Mouse (Mus musculus) adrenal gland, postnatal 0 days (tissue): ENCODE measurements around the gene Erich6. TPM values are rescaled to one million over a fixed set of nuclear protein-coding genes. Genes with fewer than 3 reads are reported as not detected.

Source experiments
- polyA plus RNA-seq: library from polyadenylated mRNA; unstranded; fragments of >200 nt; fragmentation: Nextera tagmentation; extraction: Ambion mirVana; gene quantifications from 2 replicates; pipeline ENCODE4 v1.2.1, GENCODE M21; 2015

Gene Erich6
- polyA plus RNA-seq = 0.08 TPM in 1 of 2 replicates, not detected in the other

DNA sequence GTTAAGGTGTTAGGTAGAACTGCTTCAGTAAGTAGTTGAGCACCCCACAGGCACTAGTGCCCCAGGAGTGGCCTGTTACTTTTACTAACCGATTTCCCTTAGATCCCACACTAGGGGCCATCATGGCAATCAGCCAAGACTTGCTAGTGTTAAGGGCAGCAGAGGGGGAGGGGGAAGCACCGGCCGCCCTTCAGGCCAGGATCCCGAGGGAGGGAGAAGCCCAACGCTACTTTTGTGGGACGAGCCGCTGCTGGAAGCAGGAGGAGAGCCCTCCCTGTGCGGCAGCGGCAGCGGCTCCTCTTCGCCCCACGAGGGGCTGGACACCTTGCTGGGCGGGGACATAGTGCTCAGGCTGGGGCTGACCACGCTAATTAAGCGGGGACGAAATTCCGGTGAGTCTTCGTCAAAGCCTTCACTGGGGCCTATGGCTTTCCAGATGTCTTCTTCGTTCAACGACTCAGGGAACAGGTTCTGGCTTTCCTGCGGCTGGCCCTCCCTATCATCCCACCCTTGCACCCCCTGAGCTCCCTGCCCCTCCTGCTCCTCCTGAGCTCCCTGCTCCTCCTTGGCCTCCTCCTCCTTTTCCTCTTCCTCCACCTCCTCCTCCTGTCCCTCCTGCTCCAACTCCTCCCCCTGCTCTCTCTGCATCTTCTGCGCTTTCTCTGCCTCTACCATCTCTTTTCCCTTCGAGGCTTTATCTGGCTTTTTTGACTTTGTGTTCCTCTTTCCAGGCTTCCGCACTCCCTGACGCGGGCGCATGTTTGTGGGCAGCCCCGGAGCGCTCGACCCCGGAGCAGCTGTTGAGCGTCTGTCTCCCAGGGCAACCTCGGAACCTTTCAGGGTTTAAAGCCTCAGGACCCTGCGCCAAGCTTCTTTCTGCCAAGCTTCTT is at the start of gene Erich6:
TSS of gene Erich6 (minus strand) at position 802 of the 890 bp plus-strand sequence.

DNA sequence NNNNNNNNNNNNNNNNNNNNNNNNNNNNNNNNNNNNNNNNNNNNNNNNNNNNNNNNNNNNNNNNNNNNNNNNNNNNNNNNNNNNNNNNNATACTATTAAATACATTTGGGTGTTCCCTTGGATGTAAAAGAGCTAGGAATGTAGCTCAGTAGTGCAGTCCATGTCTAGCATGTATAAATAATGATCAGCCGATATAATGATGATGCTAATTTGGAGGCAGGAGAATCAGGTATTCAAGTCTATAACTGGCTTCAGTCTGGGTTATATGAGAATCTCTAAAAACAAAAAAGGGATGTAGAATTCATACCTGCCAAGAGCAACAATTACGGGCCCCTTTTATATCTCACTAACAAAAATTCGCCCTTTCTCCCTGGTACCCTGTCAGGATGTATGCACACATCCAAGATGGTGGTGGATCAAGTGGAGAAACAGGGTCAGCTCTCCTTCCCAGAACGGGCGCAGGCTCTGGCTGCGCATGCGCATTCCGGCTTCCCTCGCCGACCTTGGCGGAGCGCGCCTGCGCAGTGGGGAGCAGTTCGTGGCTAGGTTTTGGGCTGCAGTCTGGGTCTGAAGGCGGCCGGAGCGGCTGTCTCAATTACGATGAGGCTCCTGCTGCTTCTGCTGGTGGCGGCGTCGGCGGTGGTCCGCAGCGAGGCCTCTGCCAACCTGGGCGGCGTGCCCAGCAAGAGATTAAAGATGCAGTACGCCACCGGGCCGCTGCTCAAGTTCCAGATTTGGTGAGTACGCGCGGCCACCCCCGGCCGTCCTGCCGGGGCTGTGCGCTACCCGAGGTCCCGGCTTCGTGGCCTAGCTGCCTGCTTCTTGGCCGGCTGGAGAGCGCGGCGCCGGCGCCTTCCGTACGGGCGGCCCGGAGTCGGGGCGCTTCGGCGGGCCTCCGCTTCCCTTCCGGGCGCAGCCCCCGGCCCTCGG is 60.6 kb downstream of the Erich6 start, which contains the start of gene Selenot:
TSS of gene Selenot (plus strand) at position 500 of the 930 bp plus-strand sequence.

Other genes starting within 250 kb of the Erich6 start
- gene Tsc22d2, start 222.5 kb downstream of the Erich6 start, polyA plus RNA-seq = 7.0 and 12.2 TPM in 2 replicates
- 41.3 and 54.3 TPM in 2 replicates for gene Eif2a, start 111.4 kb downstream of the Erich6 start, polyA plus RNA-seq
- gene Serp1, start 111.3 kb downstream of the Erich6 start, polyA plus RNA-seq = 110 and 148 TPM in 2 replicates
- 16.7 and 18.1 TPM in 2 replicates for gene Selenot, start 60.6 kb downstream of the Erich6 start, polyA plus RNA-seq
- 4.2 and 7.2 TPM in 2 replicates for gene Siah2, start 55.2 kb upstream of the Erich6 start, polyA plus RNA-seq
- gene Mindy4b-ps, start 185.1 kb upstream of the Erich6 start, polyA plus RNA-seq = not detected in 2 replicates
- gene Clrn1, start 248.1 kb upstream of the Erich6 start, polyA plus RNA-seq = 0.11 TPM in 1 of 2 replicates, not detected in the other